Mouse (Mus musculus) thymus, adult 2 months (tissue): ENCODE data around the gene Fam161b. TPM values are rescaled to one million over a fixed set of nuclear protein-coding genes. Genes with fewer than 3 reads are reported as not detected.

Experiments used
- DNase-seq: peaks from one replicate; pipeline ENCODE4 v3.0.0; 2021
- H3K27ac ChIP-seq: fragments of 200-500 bp; 2 replicates; pipeline ENCODE4 v1.5.1; 2012; ENCODE audit warnings: low read length, control low read depth; ENCODE audit not compliant: control insufficient read depth, insufficient read depth
- H3K27me3 ChIP-seq: fragments of 200-500 bp; 2 replicates; pipeline ENCODE4 v1.6.1; 2012; ENCODE audit warnings: mild to moderate bottlenecking, low read length, moderate library complexity, mixed read lengths; ENCODE audit not compliant: control insufficient read depth, insufficient read depth
- H3K36me3 ChIP-seq: fragments of 200-500 bp; 2 replicates; pipeline ENCODE4 v1.6.1; 2012; ENCODE audit warnings: mild to moderate bottlenecking, low read length, moderate library complexity; ENCODE audit not compliant: control insufficient read depth, insufficient read depth
- H3K4me1 ChIP-seq: fragments of 200-500 bp; replicated peaks from 2 replicates; pipeline ENCODE4 v1.6.1; 2012; ENCODE audit warnings: low read length; ENCODE audit not compliant: control insufficient read depth, insufficient read depth
- H3K4me3 ChIP-seq: fragments of 200-500 bp; 2 replicates; pipeline ENCODE4 v1.5.1; 2012; ENCODE audit warnings: mild to moderate bottlenecking, low read length, control low read depth, moderate library complexity; ENCODE audit not compliant: control insufficient read depth, insufficient read depth
- CTCF ChIP-seq: fragments of 200-500 bp; IDR thresholded peaks from 2 replicates; pipeline ENCODE4 v1.5.1; 2012; ENCODE audit warnings: mild to moderate bottlenecking, control low read depth, low read length, moderate library complexity, borderline replicate concordance; ENCODE audit not compliant: control insufficient read depth, poor library complexity, insufficient read depth; ENCODE audit errors: extremely low read depth
- POLR2A ChIP-seq: fragments of 200-500 bp; IDR thresholded peaks from 2 replicates; pipeline ENCODE4 v1.6.1; 2012; ENCODE audit warnings: mild to moderate bottlenecking, low read length, control low read depth, moderate library complexity; ENCODE audit not compliant: control insufficient read depth, poor library complexity, insufficient read depth; ENCODE audit errors: extremely low read depth
- WGBS: fragments of 180-500 bp; shearing (Covaris S2); methylation state at CpG from one replicate; pipeline ENCODE4 v1.1.7; 2018; 5-methylcytosine and 5-hydroxymethylcytosine counted together
- polyA plus RNA-seq: library from polyadenylated mRNA; depleted of rRNA; stranded (reverse); fragments of >200 nt; gene quantifications from 2 replicates; pipeline ENCODE4 v1.2.3, GENCODE M21; 2012; rRNA removed

Gene Fam161b
- polyA plus RNA-seq, 1 experiment, result 1.2 TPM

GRCm38 (mm10) chr12:84316006-84316405 is 45.6 kb downstream of the Fam161b start:
- TF ChIP-seq CTCF (no peak), POLR2A (no peak)
- H3K27ac ChIP-seq, result no peak overlapping the region; the same call in 1 of the 2 replicates
- DNase-seq, result no peak
- H3K27me3 ChIP-seq, result no peaks in the 10 kb centered on the region
- peaks cover 5% of the 10 kb centered on the region for H3K4me1 ChIP-seq
- no peak overlapping the region for H3K4me3 ChIP-seq
- no peaks in the 10 kb centered on the region for H3K36me3 ChIP-seq
- 63% methylated on average over 7 of the region's 7 CpGs for WGBS

- no peak for DNase-seq
- Histone ChIP-seq H3K4me3 (no peak overlapping the region), H3K36me3 (no peaks in the 10 kb centered on the region), H3K4me1 (0 out of 2 replicates have a peak, but pooled peaks cover 2% of the 10 kb centered on the region), H3K27me3 (no peaks in the 10 kb centered on the region), H3K27ac (no peak overlapping the region)
- WGBS, result 76% methylated on average over 5 of the region's 5 CpGs
- no peak for TF ChIP-seq POLR2A
- no peak for TF ChIP-seq CTCF
Measured at GRCm38 (mm10) chr12:84311306-84311705, 50.3 kb downstream of the Fam161b start.

- no peak overlapping the region for H3K27ac ChIP-seq
- no peak overlapping the region for H3K4me3 ChIP-seq
- 76% methylated on average over 1 of the region's 1 CpGs for WGBS
- peaks cover 12% of the 10 kb centered on the region for H3K36me3 ChIP-seq
- no peak for DNase-seq
- TF ChIP-seq POLR2A, result no peak
- no peak for TF ChIP-seq CTCF
- no peaks in the 10 kb centered on the region for H3K4me1 ChIP-seq
- H3K27me3 ChIP-seq, result no peaks in the 10 kb centered on the region
Measured at GRCm38 (mm10) chr12:84304554-84304953, 57.1 kb downstream of the Fam161b start.

- peaks cover 14% of the 10 kb centered on the region for H3K36me3 ChIP-seq
- DNase-seq, result no peak
- no peaks in the 10 kb centered on the region for H3K27me3 ChIP-seq
- 99% methylated on average over 5 of the region's 5 CpGs for WGBS
- H3K27ac ChIP-seq, result no peak overlapping the region
- H3K4me3 ChIP-seq, result no peak overlapping the region
- TF ChIP-seq CTCF (no peak), POLR2A (no peak)
- no peaks in the 10 kb centered on the region for H3K4me1 ChIP-seq
Measured at GRCm38 (mm10) chr12:84304101-84304500, 57.5 kb downstream of the Fam161b start.

- DNase-seq, result no peak
- Histone ChIP-seq H3K4me1 (no peaks in the 10 kb centered on the region), H3K4me3 (no peak overlapping the region), H3K27ac (no peak overlapping the region), H3K27me3 (no peaks in the 10 kb centered on the region), H3K36me3 (peaks cover 27% of the 10 kb centered on the region)
- 100% methylated on average over 2 of the region's 2 CpGs for WGBS
- no peak for TF ChIP-seq CTCF
- no peak for TF ChIP-seq POLR2A
Measured at GRCm38 (mm10) chr12:84299265-84299664, 62.4 kb downstream of the Fam161b start.

GRCm38 (mm10) chr12:84297851-84298250 is 63.8 kb downstream of the Fam161b start:
- no peak for DNase-seq
- H3K36me3 ChIP-seq, result peaks cover 35% of the 10 kb centered on the region
- WGBS, result 96% methylated on average over 6 of the region's 6 CpGs
- H3K27ac ChIP-seq, result no peak overlapping the region
- no peaks in the 10 kb centered on the region for H3K27me3 ChIP-seq
- no peaks in the 10 kb centered on the region for H3K4me1 ChIP-seq
- no peak for TF ChIP-seq CTCF
- no peak for TF ChIP-seq POLR2A
- H3K4me3 ChIP-seq, result no peak overlapping the region

Other genes starting within 250 kb of the Fam161b start
- 2.2 and 3.0 TPM in 2 replicates for gene Dnal1, start 247.5 kb downstream of the Fam161b start, polyA plus RNA-seq
- 0.24 and 0.28 TPM in 2 replicates for gene Pnma1, start 213.3 kb downstream of the Fam161b start, polyA plus RNA-seq
- gene Elmsan1, start 143.0 kb downstream of the Fam161b start, polyA plus RNA-seq, result 26.1 and 30.9 TPM in 2 replicates
- 7.4 and 8.1 TPM in 2 replicates for gene Ptgr2, start 76.6 kb downstream of the Fam161b start, polyA plus RNA-seq
- 59.1 and 59.5 TPM in 2 replicates for gene Zfp410, start 45.0 kb downstream of the Fam161b start, polyA plus RNA-seq
- 63.3 and 70.5 TPM in 2 replicates for gene Coq6, start 176 bp downstream of the Fam161b start, polyA plus RNA-seq
- 24.6 and 24.8 TPM in 2 replicates for gene Entpd5, start 47.2 kb upstream of the Fam161b start, polyA plus RNA-seq
- gene Bbof1, start 47.2 kb upstream of the Fam161b start, polyA plus RNA-seq, result 0.42 and 0.73 TPM in 2 replicates
- gene Rnf113a2, start 55.4 kb upstream of the Fam161b start, polyA plus RNA-seq, result 7.1 and 7.6 TPM in 2 replicates
- 10.9 and 13.2 TPM in 2 replicates for gene Aldh6a1, start 89.2 kb upstream of the Fam161b start, polyA plus RNA-seq
- gene Lin52, start 89.6 kb upstream of the Fam161b start, polyA plus RNA-seq, result 17.2 and 24.5 TPM in 2 replicates
- 0.70 and 0.74 TPM in 2 replicates for gene Vsx2, start 207.9 kb upstream of the Fam161b start, polyA plus RNA-seq